Mouse (Mus musculus) layer of hippocampus, adult 9-11 months (tissue): ENCODE measurements around the gene Anapc15-ps.

Experiments
- DNase-seq: peaks from one replicate; pipeline ENCODE4 v3.0.0; 2022

The Anapc15-ps gene

GRCm38 (mm10) chr10:95625300-95625699, 48.0 kb downstream of the Anapc15-ps start:
- DNase-seq = no peak

DNA sequence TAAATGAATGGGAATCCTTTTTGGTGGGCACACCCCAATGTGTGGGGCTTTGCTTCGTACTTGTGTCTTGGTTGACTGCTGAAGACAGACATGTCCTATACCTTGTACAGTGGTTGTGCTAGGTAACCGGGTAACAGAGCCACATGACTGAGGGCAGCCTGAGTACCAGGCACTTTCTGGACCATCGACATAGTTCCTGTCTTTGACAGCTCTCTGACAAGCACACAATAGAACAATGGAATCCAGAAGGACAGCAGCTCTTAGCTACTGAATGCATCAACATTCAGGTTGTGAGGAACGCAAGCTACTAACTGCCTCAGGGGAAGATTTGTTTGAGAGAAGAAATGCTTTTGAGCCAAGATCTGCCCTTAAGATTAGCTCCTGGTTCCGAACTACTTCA, 49.2 kb downstream of the Anapc15-ps start:
- peak; percentile 29 for DNase-seq

DNA sequence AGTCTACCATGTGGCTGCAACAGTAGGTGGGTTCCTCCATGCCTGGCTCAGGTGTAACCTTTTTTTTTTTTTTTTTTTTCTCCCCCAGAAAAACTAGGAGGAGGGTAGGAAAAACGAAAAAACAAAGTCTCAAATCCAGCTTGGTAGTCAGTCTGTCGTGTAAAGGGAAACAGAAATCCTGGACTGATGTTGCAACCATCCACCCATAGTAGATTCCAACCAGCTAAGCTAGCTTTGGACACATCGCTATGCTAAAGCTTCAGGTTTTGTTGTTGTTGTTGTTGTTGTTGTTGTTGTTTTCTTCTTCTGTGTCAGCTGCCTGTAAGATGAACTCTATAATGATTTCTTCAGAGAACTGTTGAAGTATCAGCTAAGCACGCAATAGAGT, 49.7 kb downstream of the Anapc15-ps start:
- DNase-seq = no peak
